22 mouse cellular contexts compared by ENCODE assay signal in genomic region chr13:54681291-54681690, GRCm38 (mm10). TPM values are rescaled to one million over a fixed set of nuclear protein-coding genes. Genes with fewer than 3 reads are reported as not detected.
A peak's percentile ranks its signal among the peaks of the same experiment; 100 is the strongest.
DNase-seq lines count a peak whose midpoint lies in the region; ATAC-seq and TF ChIP-seq lines count a peak whose summit lies in the region.
"Had no signal": no experiment of that assay in that cellular context is flagged by ENCODE, and none has a peak within 500 bp of the region (broad histone marks: within the 10 kb centered on the region; RNA-seq: fewer than 3 reads in every experiment).

No protein-coding gene starts in this region.

- no peak for ATAC-seq in liver, embryonic 14.5 days (ENCODE audit: insufficient read depth)
- ATAC-seq in midbrain, embryonic 14.5 days (ENCODE audit: low FRiP score, low TSS enrichment) = no peak
- ATAC-seq: inflammation-experienced regulatory T-cells, adult 6 months; midbrain, embryonic 13.5 days had no signal

- peak overlapping the region; percentile 70 for H3K9ac ChIP-seq in liver, embryonic 14.5 days (replicated peaks)
- H3K9ac ChIP-seq in midbrain, embryonic 14.5 days (replicated peaks; ENCODE audit: low read length) = no peak overlapping the region
- H3K9ac ChIP-seq: embryonic facial prominence, embryonic 13.5 days; hindbrain, embryonic 13.5 days; midbrain, embryonic 13.5 days; neural tube, embryonic 13.5 days had no signal

- no peaks in the 10 kb centered on the region for H3K27me3 ChIP-seq in erythroblast, embryonic 14.5 days (ENCODE audit: control insufficient read depth)
- no peaks in the 10 kb centered on the region for H3K27me3 ChIP-seq in liver, embryonic 14.5 days (ENCODE audit: control insufficient read depth, insufficient read depth, low read length)
- H3K27me3 ChIP-seq in midbrain, embryonic 14.5 days (ENCODE audit: control insufficient read depth, insufficient read depth, low read length) = no peaks in the 10 kb centered on the region
- H3K27me3 ChIP-seq: embryonic facial prominence, embryonic 13.5 days; hindbrain, embryonic 13.5 days; midbrain, embryonic 13.5 days; neural tube, embryonic 13.5 days had no signal

- H3K4me3 ChIP-seq in erythroblast, embryonic 14.5 days (replicated peaks) = peak overlapping the region; percentile 64
- H3K4me3 ChIP-seq in liver, embryonic 14.5 days (ENCODE audit: insufficient read depth in 1 of 2, low read depth in 2 of 2, low read length in 2 of 2) = peak overlapping the region in 1 of 2 experiments; percentile 49; a peak in 2 of 4 replicates
- H3K4me3 ChIP-seq in midbrain, embryonic 14.5 days (replicated peaks; ENCODE audit: low read depth, low read length) = no peak overlapping the region
- H3K4me3 ChIP-seq: embryonic facial prominence, embryonic 13.5 days; hindbrain, embryonic 13.5 days; midbrain, embryonic 13.5 days; neural tube, embryonic 13.5 days had no signal

- 30% methylated on average over 8 of the region's 8 CpGs for WGBS in liver, embryonic 14.5 days (ENCODE audit: insufficient replicate concordance)
- WGBS in midbrain, embryonic 14.5 days = 88% methylated on average over 8 of the region's 8 CpGs

- TF ChIP-seq EP300 in liver, embryonic 14.5 days (IDR thresholded peaks at IDR 0.05; ENCODE audit: low read depth) = no peak

- H3K9me3 ChIP-seq in erythroblast, embryonic 14.5 days (ENCODE audit: control insufficient read depth, low read length) = no peaks in the 10 kb centered on the region
- H3K9me3 ChIP-seq in liver, embryonic 14.5 days (ENCODE audit: control insufficient read depth, low read length) = no peaks in the 10 kb centered on the region
- H3K9me3 ChIP-seq in midbrain, embryonic 14.5 days (ENCODE audit: control insufficient read depth, low read length) = no peaks in the 10 kb centered on the region
- H3K9me3 ChIP-seq: embryonic facial prominence, embryonic 13.5 days; hindbrain, embryonic 13.5 days; midbrain, embryonic 13.5 days; neural tube, embryonic 13.5 days had no signal

- H3K27ac ChIP-seq in liver, embryonic 14.5 days = peak overlapping the region; percentile 91
- no peak overlapping the region for H3K27ac ChIP-seq in midbrain, embryonic 14.5 days (replicated peaks; ENCODE audit: low read depth, low read length)
- H3K27ac ChIP-seq: embryonic facial prominence, embryonic 13.5 days; hindbrain, embryonic 13.5 days; macrophage; midbrain, embryonic 13.5 days; neural tube, embryonic 13.5 days had no signal

- peaks cover 81% of the 10 kb centered on the region for H3K4me1 ChIP-seq in erythroblast, embryonic 14.5 days (ENCODE audit: control insufficient read depth)
- H3K4me1 ChIP-seq in liver, embryonic 14.5 days (replicated peaks; ENCODE audit: control insufficient read depth in 2 of 2, insufficient read depth in 2 of 2, low read length in 1 of 2) = peaks cover 32 to 35% of the 10 kb centered on the region in 2 experiments
- peaks cover 21% of the 10 kb centered on the region for H3K4me1 ChIP-seq in midbrain, embryonic 14.5 days (ENCODE audit: control insufficient read depth, insufficient read depth, low read length)

- peaks cover 92% of the 10 kb centered on the region for H3K36me3 ChIP-seq in erythroblast, embryonic 14.5 days (ENCODE audit: control insufficient read depth)
- H3K36me3 ChIP-seq in liver, embryonic 14.5 days (replicated peaks; ENCODE audit: control insufficient read depth, insufficient read depth, low read depth) = peaks cover 33% of the 10 kb centered on the region
- peaks cover 68% of the 10 kb centered on the region for H3K36me3 ChIP-seq in midbrain, embryonic 14.5 days (ENCODE audit: control insufficient read depth, insufficient read depth, low read length)

- no peak for TF ChIP-seq CTCF in liver, embryonic 14.5 days (IDR thresholded peaks at IDR 0.05; ENCODE audit: low read depth)

- H3K4me2 ChIP-seq in liver, embryonic 14.5 days (ENCODE audit: low read depth) = peak overlapping the region; percentile 73
- no peak overlapping the region for H3K4me2 ChIP-seq in midbrain, embryonic 14.5 days (ENCODE audit: low read length)
- H3K4me2 ChIP-seq: embryonic facial prominence, embryonic 13.5 days; hindbrain, embryonic 13.5 days; midbrain, embryonic 13.5 days; neural tube, embryonic 13.5 days had no signal

- DNase-seq in spleen, adult 12 weeks (ENCODE audit: low spot score) = peak; percentile 25
- no peak for DNase-seq in spleen, postnatal 36 days (ENCODE audit: low spot score in 2 of 2)
- DNase-seq in liver, embryonic 14.5 days (ENCODE audit: low read depth in 3 of 3, low spot score in 3 of 3) = no peak
- no peak for DNase-seq in yolk sac, embryonic 10.5 days (ENCODE audit: low spot score)
- no peak for DNase-seq in frontal cortex, postnatal 10 days (ENCODE audit: low spot score in 2 of 2)
- DNase-seq in midbrain, embryonic 14.5 days = no peak
- DNase-seq: adrenal gland, adult 2 months; cerebellum, adult 9-11 months; gastrocnemius, postnatal 25 days; heart, postnatal 14 days; kidney, postnatal 36 days; spleen, adult 18-20 months; thymus, adult 2 months had no signal

RNA-seq across cellular contexts. Expression of gene Rnf44, which starts 12.4 kb away (rescaled TPM):
- 20.2 and 23.6 TPM in 2 replicates for polyA plus RNA-seq in erythroblast, embryonic 14.5 days (2012)
- polyA plus RNA-seq in liver, embryonic 14.5 days (2012; rRNA removed) = 26.5 and 31.7 TPM in 2 replicates
- 25.3 and 33.1 TPM in 2 replicates for polyA plus RNA-seq in liver, embryonic 14.5 days (2014; fragmentation: Nextera tagmentation; extraction: Ambion mirVana)
- polyA plus RNA-seq in midbrain, embryonic 14.5 days (2014; fragmentation: Nextera tagmentation; extraction: Ambion mirVana) = 78.6 and 88.1 TPM in 2 replicates

RNA-seq across cellular contexts. Expression of gene Cdhr2, which starts 20.0 kb away (rescaled TPM):
- polyA plus RNA-seq in erythroblast, embryonic 14.5 days (2012) = 0.03 TPM in 1 of 2 replicates, not detected in the other
- polyA plus RNA-seq in liver, embryonic 14.5 days (2012; rRNA removed) = 6.6 and 7.6 TPM in 2 replicates
- 8.6 and 8.9 TPM in 2 replicates for polyA plus RNA-seq in liver, embryonic 14.5 days (2014; fragmentation: Nextera tagmentation; extraction: Ambion mirVana)
- 0.22 and 0.23 TPM in 2 replicates for polyA plus RNA-seq in midbrain, embryonic 14.5 days (2014; fragmentation: Nextera tagmentation; extraction: Ambion mirVana)
- polyA plus RNA-seq: adrenal gland, adult 2 months; embryonic facial prominence, embryonic 13.5 days; forebrain, embryonic 11.5 days; inflammation-experienced regulatory T-cells, adult 6 months; lung, embryonic 16.5 days; macrophage had no signal

RNA-seq across cellular contexts. Expression of gene Faf2, which starts 59.7 kb away (rescaled TPM):
- polyA plus RNA-seq in erythroblast, embryonic 14.5 days (2012) = 1.3 and 1.5 TPM in 2 replicates
- 9.5 and 11.0 TPM in 2 replicates for polyA plus RNA-seq in liver, embryonic 14.5 days (2012; rRNA removed)
- 31.2 and 36.9 TPM in 2 replicates for polyA plus RNA-seq in liver, embryonic 14.5 days (2014; fragmentation: Nextera tagmentation; extraction: Ambion mirVana)
- 86.9 and 98.5 TPM in 2 replicates for polyA plus RNA-seq in midbrain, embryonic 14.5 days (2014; fragmentation: Nextera tagmentation; extraction: Ambion mirVana)
